Mouse (Mus musculus) small intestine, adult 2 months (tissue): ENCODE results near the gene Serpinb11.

Experiments
- CTCF ChIP-seq: fragments of 200-500 bp; IDR thresholded peaks from 2 replicates; pipeline ENCODE4 v1.5.1; 2012; ENCODE audit warnings: low read depth, mild to moderate bottlenecking, control low read depth, inconsistent platforms, low read length, moderate library complexity, mixed read lengths; ENCODE audit not compliant: insufficient replicate concordance, insufficient read length; ENCODE audit errors: extremely low read depth
- POLR2A ChIP-seq: fragments of 200-500 bp; IDR thresholded peaks from 2 replicates; pipeline ENCODE4 v1.6.1; 2012; ENCODE audit warnings: low read depth, mild to moderate bottlenecking, control low read depth, inconsistent platforms, low read length, moderate library complexity

DNA sequence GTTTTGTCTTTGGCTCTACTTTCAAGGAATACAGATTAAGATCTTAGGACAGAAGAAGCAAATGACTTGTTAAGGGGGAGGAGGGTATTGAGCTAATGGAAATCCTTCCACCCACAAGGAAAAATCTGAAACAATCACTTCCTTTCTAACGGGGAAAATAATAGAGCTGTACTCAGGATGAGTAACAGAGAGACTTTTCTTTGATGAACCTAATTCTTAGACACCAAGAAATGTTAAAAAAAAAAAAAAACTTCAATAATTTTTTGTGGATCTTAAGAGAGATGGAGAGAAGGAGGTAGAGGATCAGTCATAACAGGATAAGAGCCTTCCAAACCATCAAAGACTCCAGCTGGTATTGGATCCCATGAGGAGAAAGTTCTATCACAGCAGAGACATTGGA lies at the start of gene Serpinb11:
- TF ChIP-seq POLR2A (no peak), CTCF (no peak)
